8 mouse cellular contexts compared by ENCODE assay signal in the genomic region with DNA sequence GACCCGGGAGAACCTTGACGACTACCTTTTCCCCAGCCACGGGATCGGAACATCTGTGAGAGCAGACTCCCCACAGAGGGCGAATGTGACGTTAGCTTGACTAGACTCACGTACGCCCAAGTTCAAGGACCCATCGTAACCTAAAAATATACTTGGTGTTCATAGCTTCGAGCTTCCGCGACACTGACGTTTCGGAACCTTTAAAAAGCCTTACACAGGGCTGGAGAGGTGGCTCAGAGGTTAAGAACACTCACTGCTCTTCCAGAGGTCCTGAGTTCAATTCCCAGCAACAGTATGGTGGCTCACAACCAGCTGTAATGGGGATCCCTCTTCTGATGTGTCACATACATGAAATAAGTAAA. TPM values are rescaled to one million over a fixed set of nuclear protein-coding genes. Genes with fewer than 3 reads are reported as not detected.
DNase-seq lines count a peak whose midpoint lies in the region; ATAC-seq and TF ChIP-seq lines count a peak whose summit lies in the region.

No protein-coding gene starts in this region.

- intact Hi-C loops in gastrocnemius, postnatal 14 days (cut with DNase I; ENCODE audit: low total_unique reads): no loop called here

- peak overlapping the region; percentile 62 for H3K4me2 ChIP-seq in lung, embryonic 15.5 days

- ATAC-seq in lung, embryonic 15.5 days (ENCODE audit: borderline replicate concordance, extremely low read depth, low FRiP score, low TSS enrichment): no peak
- peak; percentile 47; the same call in 1 of the 2 replicates for ATAC-seq in erythroblast, adult 5-6 weeks (replicated peaks; ENCODE audit: low FRiP score, poor library complexity, severe bottlenecking)

- no peaks in the 10 kb centered on the region for H3K36me3 ChIP-seq in lung, embryonic 15.5 days
- H3K36me3 ChIP-seq in limb, embryonic 10.5 days: peaks cover 3% of the 10 kb centered on the region

- peak overlapping the region; percentile 68 for H3K9ac ChIP-seq in lung, embryonic 15.5 days

- TF ChIP-seq CTCF in olfactory bulb, adult 2 months (IDR thresholded peaks at IDR 0.05; ENCODE audit: insufficient read depth, low read depth, low read length): no peak

- no peak for DNase-seq in lung, postnatal 10 days
- no peak for DNase-seq in limb, embryonic 10.5 days (ENCODE audit: low spot score)
- DNase-seq in gastrocnemius, postnatal 14 days: no peak
- DNase-seq in retina, embryonic 14.5 days (ENCODE audit: low spot score): no peak
- DNase-seq in adrenal gland, postnatal 36 days: no peak

- under 1% methylated on average over 14 of the region's 14 CpGs for WGBS in lung, embryonic 15.5 days
- WGBS in limb, embryonic 10.5 days: 1% methylated on average over 14 of the region's 14 CpGs
- 0% methylated on average over 14 of the region's 14 CpGs for WGBS in olfactory bulb, adult 2 months

- no peaks in the 10 kb centered on the region for H3K9me3 ChIP-seq in lung, embryonic 15.5 days
- no peaks in the 10 kb centered on the region for H3K9me3 ChIP-seq in limb, embryonic 10.5 days (replicated peaks)

- TF ChIP-seq POLR2A in olfactory bulb, adult 2 months (IDR thresholded peaks at IDR 0.05; ENCODE audit: insufficient read depth, low read depth, low read length): no peak

- peak overlapping the region; percentile 92 for H3K4me3 ChIP-seq in lung, embryonic 15.5 days
- peak overlapping the region; percentile 99 for H3K4me3 ChIP-seq in limb, embryonic 10.5 days
- peak overlapping the region; percentile 69 for H3K4me3 ChIP-seq in olfactory bulb, adult 2 months (ENCODE audit: insufficient read depth, low read depth, low read length)

- H3K27ac ChIP-seq in lung, embryonic 15.5 days: peak overlapping the region; percentile 98
- H3K27ac ChIP-seq in limb, embryonic 10.5 days: peak overlapping the region; percentile 94
- peak overlapping the region; percentile 98 for H3K27ac ChIP-seq in olfactory bulb, adult 2 months (ENCODE audit: insufficient read depth, low read depth, low read length)

- H3K4me1 ChIP-seq in lung, embryonic 15.5 days: peaks cover 10% of the 10 kb centered on the region
- H3K4me1 ChIP-seq in limb, embryonic 10.5 days: peaks cover 12% of the 10 kb centered on the region
- no peaks in the 10 kb centered on the region for H3K4me1 ChIP-seq in olfactory bulb, adult 2 months (ENCODE audit: control insufficient read depth, insufficient read depth, low read length)

- H3K27me3 ChIP-seq in lung, embryonic 15.5 days: no peaks in the 10 kb centered on the region
- H3K27me3 ChIP-seq in limb, embryonic 10.5 days (ENCODE audit: low read depth, poor library complexity, severe bottlenecking): no peaks in the 10 kb centered on the region

RNA-seq across cellular contexts. Expression of gene Cdk13, which starts 0.7 kb away (rescaled TPM):
- 15.6 and 17.1 TPM in 2 replicates for polyA plus RNA-seq in lung, embryonic 15.5 days (2015; fragmentation: Nextera tagmentation; extraction: Ambion mirVana)
- total RNA-seq in erythroblast, adult 5-6 weeks (2015; ENCODE audit: low replicate concordance): 38.6 and 42.0 TPM in 2 replicates
- 48.7 and 49.8 TPM in 2 replicates for total RNA-seq in erythroblast, adult 5-6 weeks (2017; ENCODE audit: low replicate concordance)
- polyA plus RNA-seq in limb, embryonic 10.5 days (2016; fragmentation: Nextera tagmentation; extraction: Ambion mirVana): 14.4 and 15.5 TPM in 2 replicates
- 65.0 TPM in 1 of 2 replicates, not detected in the other for polyA plus RNA-seq in olfactory bulb, adult 2 months (2012; ENCODE audit: insufficient read depth, insufficient read length, low replicate concordance, missing spikeins)
- total RNA-seq in gastrocnemius, postnatal 14 days (2021): 10 to 100 TPM; 18.9 to 22.0 TPM
- 10 to 100 TPM; 48.3 to 55.1 TPM for total RNA-seq in adrenal gland, postnatal 36 days (2021)
